Mouse (Mus musculus) c-Kit-negative CD71-positive TER-119-positive erythroid progenitor cells, embryonic 14.5 days (primary cell): ENCODE measurements at regions not wholly inside any gene's neighbourhood (a gene's known extent, or its start where the extent isn't known, plus 50 kb on each side); places are given as distances from the start of the nearest gene placed in this dataset.

Experiments
- DNase-seq: peaks from one replicate; pipeline ENCODE4 v3.0.0-alpha.2; 2013; ENCODE audit warnings: low read depth, low spot score

DNA sequence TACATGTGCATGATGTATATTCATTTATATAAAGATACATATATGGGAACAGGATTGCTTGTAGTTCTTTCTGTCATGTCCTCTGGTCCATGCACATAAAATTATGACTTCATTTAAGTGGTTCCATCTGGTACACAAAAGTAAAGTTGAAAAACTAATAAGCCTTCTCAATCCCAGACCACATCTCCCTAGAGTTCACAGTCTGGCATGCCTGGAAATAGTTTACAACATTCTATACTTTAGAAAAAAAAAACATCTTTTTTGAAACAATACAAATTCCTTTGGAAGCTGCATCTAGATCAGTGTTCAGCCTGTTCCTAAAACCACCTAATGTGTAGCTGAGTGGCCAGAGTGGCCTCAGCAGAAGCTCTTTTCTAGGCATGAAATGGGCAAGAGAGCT is 578.2 kb upstream of the Marcks start:
- DNase-seq: no peak

DNA sequence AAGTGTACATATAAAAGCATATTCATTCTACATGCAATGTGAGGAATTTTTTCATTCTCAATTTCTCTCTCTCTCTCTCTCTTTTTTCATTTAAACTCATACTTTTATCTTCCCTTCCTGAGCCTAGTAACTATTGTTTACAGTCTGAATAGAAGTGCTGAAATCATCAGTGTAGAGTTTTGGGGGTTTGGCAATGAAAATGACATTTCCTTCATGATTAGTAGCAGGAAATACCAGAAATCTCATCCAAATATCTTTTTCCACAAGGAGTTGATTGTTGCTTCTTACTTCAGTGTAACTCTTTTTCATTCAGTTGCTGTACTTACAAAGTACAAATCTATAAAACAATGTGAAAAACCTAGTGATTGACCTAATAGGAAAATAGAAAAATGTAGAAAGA is 572.7 kb upstream of the Marcks start:
- no peak for DNase-seq

DNA sequence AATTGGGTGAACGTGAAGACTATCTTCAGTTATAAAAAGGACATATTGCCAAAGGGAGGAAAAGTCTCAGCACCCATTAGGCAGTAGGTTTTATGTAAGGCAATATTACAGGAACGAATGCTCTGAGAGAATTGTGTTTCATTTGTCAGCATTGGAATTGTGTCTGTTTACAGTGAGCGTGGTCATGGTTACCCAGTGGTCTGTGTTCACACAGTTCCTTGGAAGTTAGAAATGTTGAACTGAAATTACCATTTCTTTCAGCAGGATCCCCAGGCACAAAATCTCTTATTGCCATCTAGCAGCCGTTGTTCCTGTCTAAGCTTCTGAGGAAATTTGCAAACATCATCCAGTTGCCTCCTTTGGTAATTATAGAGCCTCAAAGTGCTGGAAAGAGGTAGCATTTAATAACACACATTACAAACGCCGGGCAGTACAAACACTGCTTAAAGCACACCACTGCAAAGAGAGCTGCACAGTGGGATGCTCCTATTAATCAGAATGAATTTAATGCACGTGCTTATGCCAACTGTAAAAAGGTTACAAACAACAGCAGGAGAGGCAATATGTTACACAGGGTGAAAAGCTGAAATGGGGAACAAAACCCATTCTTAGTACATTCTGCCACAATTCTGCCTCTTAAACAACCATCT is 555.4 kb upstream of the Marcks start:
- DNase-seq: no peak

DNA sequence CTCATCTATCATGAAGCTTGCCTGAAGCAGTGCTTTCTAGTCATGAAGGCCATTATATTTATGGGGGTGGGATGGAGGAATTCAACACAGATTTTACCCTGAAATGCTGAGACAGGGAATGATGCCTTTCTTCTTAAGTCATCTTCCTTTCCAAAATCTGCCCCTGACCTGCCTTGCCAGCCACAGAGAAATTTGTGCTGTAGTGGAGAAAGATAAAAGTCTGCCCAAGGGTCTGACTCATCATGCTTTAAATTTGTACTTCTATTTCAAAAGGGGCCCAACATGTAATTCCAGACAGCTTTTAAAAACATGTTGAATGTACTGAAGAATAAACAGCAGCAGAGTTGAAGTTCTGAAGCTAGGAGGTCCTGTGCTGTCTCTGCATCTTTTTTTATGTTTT is 554.1 kb upstream of the Marcks start:
- no peak for DNase-seq

DNA sequence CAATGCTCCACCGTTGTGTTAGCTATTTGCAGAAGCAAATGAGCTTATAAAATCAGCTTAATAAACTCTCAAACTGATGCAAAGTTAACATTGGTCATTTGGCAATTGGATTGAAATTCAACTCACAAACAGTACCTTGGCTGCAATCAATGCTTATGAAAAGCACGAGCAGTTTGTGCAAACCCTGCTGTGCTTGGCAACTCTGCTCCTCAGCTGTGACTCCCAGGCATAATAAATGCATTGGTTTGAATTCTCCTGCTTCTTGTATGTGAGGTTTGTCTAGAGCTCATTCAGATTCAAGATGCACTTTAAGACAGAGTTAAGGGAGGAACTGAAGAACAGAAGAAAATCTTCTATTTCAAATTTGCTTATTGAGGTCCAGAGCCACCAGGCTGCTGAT is 553.2 kb upstream of the Marcks start:
- DNase-seq: no peak

DNA sequence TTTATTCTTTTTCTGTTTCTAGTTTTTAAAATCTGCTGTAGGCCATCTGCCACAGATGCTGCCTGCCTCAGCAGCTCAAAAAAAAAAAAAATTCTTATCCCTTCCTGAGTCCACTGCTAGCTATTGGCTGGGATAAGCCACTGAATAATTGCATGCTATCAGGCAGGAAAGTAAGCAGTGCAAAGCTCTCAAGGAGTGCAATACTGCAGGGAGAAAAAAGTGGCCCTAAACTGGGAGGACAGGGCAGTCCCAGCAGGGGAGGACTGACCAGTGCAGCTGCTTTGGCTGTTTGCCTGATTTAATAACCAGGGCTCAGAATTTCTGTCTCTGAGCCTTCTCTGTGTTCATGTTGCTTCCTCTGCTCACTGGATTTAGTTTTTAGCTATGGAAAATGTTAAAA is 544.4 kb upstream of the Marcks start:
- DNase-seq: no peak

DNA sequence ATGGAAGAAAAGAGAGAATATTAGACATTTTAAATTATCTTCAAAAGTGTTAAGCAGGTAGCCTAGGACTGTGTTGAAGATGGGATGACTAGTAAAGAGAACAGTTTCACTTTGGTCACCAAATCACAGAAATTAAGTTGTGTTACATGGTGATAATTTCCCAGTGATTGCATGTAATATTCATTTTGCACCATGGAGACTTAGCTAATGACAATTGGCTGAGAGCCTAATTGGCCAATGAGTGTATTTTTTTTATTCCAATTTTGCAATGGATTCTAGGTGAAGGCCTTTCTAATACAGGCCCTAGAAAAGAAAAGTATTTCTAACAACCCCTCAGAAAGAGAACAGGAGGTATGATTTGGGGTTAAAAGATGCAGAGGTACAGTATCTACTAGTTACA is 541.9 kb upstream of the Marcks start:
- no peak for DNase-seq

DNA sequence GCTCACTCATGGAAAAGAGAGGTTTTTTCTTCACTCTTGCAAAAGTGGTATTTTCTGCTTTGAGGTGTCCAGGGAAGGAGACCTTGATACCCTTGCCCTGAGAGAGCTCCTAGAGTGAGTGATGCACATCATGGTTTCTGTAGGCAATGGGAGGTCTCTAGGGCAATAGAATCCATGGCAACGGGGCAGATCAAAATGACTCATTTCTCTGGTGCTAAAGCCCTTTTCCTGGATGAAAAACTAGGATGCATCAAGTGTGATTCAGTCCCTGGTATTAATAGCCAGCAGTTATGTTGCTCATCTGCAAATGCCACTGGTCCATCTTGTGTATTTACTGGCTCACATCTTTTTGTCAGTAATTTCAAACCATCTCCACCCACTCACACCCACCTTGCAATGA is 539.1 kb upstream of the Marcks start:
- DNase-seq: no peak

DNA sequence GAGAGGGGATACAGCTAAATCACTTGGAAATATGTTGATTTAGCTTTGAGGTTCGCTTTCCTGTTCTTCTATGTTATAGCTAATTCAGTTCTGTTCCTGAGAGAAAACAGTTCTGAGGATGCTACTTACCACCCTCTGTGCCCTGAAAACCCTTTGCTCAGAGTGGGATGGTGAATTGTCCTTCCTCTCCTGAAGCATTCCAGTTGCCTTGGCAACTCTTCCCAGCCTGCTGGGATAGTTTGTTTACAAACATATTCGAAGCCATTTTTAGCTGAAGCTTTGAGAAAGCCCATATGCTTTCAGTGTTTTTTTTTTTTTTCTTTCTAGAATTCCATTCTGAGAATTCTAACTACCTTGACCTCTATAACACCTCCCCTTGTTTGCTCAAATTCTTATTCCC is 530.1 kb upstream of the Marcks start:
- DNase-seq: no peak

DNA sequence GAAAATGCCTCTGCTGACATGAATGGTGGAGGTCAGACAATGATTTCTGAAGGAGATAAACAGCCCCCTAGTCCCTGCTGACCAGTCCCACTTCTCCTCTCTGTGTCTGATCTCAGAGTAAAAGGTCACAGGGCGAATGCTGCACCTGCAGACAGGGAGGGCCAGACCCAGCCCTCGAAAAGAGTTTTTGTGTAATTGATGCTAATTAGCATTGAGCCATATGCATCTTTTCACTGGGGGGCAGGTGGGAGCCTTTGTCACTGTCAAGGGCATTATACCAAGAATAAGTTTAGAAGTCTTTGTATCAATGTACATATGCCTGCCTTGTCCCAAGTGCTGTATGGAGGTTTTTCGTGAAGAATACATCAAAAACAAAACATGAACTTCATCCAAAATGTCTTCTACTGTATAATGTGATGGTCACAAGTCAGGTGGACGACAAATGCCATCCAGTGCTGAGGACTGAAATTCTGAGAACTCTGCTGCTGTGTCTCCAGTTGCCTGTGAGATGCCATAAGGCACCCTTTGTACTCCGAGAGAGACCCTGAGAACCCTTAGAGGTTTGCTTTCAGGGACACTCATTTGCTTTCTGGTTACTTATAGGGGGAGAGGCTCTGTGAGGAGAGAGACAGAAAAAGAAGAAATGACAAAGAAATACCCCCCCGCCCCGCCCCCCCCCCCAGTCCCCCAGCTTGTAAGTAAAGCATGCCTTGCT is 528.5 kb upstream of the Marcks start:
- no peak for DNase-seq

DNA sequence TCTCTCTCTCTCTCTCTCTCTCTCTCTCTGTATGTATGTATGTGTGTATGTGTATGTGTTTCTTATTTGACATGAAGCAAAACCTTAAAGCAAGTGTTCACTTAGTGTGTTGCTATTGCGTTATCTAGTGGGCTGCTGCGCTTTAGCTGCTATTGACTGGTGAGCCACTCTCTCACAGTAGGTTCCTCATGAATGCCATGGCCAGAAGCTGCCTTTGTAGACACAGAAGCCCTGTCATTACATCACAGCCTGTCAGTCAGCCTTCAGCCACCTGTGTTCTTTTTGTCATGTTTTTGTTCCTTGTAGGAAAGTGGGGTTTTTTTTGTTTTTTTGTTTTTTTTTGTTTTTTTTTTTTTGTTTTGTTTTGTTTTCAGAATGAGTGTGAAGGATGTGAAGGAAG is 527.8 kb upstream of the Marcks start:
- no peak for DNase-seq

DNA sequence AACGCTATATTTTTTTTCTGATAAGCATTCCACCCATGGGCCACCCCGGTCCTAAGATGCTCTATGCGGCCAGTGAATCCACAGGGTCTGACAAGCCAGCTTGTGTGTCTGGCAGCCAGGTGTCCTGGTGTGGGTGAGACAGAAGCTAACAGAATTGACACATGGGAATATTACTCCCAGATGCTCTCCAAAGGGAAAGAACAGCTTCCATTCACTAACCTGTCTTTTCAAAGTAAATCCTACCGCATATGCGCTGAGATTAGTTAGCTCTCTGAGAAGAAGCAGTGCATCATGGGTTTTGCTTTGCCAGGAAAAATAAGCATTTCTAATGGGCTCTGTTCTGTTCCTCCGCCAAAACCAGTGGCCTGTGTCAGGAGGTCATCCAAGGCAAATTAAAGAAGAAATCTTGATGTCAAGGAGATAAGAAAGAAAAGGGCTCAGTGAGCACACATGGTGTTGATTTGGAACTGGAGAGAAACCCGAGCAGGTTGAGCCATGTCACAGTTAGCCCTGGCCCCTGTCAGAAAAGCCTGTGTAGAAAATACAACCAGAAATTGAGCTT is 498.4 kb upstream of the Marcks start:
- DNase-seq: no peak

DNA sequence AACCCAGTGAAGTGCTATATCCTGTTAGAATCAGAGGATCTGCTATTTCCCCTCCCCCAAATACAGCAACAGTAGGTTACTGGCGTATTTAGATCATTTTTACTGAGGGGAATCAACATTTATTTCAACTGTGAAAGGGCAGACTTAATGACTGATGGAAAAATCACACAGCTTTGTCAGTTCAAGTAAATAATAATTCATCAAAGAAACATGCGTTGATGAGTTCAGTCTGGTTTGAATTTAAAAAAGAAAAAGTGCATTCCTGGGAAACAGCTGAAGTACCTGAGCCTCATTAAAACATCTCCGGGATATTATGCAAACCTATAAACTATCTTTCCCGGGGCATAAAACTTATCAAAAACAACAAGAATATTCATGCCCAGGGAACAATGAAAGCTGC is 497.7 kb upstream of the Marcks start:
- DNase-seq: no peak

DNA sequence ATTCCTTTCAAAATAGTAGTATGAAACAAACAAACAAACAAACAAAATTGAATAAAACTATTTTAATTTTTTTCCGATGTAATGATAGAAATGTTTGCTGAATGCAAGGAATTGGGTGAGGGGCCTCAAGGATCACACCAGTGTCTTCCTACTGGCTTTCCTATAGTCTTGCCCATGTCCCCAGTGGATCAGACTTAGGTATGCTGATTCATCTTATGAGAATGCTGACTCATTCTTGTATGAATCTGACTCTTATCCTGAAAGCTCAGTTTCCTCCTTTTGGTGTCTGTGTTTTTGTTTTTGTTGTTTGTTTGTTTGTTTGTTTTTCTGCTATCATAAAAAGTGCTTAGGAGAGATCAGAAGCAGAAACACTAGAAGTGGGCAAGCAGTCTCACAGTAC is 491.7 kb upstream of the Marcks start:
- DNase-seq: no peak

DNA sequence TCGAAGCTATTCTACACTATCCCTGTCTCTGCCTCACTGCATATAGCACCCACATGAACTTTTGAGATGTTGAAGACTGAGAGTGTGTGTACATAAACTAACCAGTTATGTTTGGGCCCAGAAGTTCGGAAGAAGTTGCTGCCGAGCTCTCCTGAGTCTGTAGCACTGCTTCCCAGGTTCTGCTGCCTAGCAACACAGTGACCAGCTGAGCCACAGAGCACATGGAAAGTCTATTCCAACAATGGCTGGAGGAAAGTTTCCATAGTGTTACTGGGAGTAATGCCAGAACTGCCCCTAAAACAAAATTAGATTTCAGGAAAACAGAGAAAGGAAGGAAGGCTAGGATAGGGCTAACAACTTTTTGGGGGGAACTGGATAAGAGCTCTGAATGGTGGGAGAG is 489.2 kb upstream of the Marcks start:
- no peak for DNase-seq

DNA sequence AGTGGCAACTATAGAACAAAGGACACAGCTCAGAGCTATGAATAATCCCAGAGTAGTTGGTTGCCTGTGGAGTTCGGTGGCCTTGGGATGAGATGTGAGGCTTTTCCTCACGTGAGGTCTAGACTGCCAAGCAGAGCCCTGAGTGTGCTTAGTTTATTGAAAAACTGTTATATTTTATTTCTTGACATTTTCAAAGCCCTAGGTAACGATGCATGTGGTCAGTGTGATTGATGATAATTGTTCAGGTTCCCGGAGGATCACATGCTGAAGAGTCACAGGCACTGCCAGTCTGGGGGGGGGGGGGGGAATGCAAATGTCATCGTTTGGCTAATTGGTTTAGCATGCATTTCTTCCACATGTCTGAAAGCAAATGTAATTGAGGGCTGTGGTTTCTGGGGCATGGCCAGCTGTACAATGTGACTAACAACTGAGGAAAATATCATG is 488.1 kb upstream of the Marcks start:
- no peak for DNase-seq

DNA sequence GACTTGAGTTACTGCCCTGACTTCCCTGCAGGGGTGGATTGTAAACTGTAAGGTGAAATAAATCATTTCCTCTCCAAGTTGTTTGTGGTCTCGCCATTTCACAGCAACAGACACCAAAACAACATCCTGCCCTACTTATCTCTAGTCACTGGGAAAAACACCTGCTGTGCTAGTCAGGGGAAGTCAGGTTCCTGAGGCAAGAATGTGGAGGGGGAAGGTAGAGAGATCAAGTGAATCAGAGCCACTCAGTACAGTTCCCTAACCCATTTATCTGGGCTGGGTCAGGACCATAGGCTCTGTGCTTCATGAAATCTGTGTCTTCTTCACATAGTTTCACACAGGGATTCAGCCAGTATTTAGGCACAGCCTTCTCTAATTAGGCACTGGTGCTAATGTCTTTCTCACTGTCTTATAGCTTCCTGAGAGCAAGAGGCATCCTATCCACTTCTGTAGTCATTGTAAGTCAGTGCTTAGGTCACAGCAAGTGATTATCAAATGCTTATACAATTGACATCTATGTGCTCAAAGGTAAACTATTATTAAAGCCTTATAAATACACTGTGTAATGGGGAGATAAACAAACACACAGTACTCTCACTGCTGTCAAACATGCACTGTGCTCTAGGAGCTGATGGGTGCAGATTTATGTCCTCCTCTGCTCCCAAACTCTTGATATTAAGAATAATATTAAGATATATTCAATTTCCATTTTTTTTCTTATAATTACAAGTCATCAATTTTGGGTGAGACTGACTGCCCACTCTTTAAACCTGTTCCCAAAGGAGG is 487.4 kb upstream of the Marcks start:
- no peak for DNase-seq

DNA sequence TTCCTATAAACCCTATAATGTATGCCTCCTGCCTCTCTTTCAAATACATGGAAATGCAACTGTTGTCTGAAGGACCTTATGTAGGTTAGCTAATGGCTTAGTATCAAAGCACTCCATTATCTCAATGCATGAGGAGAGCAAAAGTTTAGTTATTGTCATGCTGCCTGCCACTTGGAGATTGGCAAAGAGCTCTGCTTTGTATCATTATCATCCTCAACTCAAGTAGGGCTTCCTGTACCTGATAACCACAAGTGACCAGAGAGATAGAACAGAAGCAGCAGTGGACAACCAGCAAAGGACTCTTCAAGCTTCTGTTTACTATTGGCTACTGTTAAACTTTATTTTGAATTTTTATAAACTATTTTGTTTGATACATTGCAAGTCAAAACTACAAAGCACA is 484.3 kb upstream of the Marcks start:
- no peak for DNase-seq

DNA sequence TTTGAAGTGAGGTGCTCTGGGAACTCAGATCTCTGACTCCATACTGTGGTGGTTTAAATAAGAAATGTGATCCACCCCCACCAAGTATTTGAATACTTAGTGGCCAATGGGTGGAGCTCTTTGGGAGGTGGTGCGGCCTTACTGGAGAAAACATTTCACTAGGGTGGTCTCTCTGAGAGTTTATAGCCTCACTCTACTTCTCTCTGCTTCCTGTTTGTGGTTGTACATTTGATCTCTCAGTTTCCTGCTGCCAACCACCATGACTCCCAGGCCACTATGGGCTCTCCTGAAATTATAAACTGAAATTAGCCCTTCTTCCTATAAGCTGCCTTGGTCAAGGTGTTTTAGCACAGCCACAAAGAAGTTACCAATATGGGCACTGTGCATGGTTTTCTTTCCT is 479.9 kb upstream of the Marcks start:
- no peak for DNase-seq

DNA sequence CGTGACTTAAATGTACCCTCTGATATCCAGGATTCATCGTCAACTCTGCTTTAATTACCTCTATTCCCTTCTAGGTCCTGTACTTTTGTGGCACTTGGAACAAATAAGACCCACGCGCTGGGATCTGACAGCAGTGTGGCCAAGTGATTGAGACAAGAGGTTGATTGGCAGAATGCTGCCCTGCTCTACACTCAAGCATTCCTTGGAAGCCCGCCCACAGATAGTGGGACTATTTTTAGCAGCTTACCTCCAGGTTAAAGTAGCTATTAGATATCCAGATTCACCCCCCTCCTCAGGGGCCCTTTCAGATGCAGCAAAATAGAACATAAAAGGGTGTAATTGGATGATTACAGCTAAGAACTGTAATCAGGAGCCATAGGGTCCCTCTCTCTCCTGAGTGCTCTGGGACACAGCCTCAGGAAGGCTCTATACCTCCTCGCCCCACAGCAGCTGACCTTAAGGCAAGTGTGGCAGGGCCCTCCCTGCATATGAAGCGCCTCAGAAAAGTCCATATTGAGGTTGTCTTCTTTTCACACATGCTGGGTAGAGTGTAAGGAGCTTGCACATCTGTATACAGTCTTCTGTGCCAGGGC is 479.1 kb upstream of the Marcks start:
- DNase-seq: no peak

DNA sequence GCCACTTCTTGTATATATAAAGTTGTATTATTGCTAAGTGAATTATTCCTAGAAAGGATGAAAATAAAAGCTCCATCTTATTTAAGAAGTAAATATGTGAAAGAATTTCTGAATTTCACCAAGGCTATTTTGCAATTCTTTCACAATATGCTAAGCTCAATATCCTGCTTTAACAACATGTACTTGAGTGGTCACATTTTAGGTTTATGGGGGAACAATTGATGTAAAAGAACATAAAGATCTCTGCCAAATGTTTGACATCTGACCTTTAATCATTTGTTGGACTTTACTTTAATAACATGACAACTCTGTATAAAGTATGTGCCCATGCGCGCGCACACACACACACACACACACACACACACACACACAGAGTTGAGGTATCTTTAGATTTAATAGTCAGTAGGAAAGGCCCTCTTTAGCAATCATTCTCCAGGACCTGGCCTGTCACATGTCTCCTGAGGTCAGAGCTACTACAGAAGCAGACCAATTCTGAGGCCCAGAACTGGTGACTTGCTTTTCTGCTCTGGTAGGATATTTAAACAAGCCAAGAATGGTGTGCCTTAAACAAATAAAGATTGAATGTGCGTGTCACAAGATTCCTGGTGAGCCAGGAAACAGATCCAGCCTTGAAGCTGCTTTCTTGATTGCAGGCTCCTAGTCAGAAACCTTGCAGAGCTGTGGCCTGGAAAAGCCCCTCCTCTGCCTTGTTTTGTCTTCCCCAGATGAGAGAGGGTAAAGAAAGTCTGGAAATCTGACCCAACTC is 477.4 kb upstream of the Marcks start:
- DNase-seq: no peak
